Mouse (Mus musculus) left cerebral cortex, postnatal 14 days (tissue): ENCODE results near the gene Dctn5. TPM values are rescaled to one million over a fixed set of nuclear protein-coding genes. Genes with fewer than 3 reads are reported as not detected.

Source experiments
- DNase-seq, 2 experiments: peaks; one replicate each; pipeline ENCODE4 v3.0.0; 2021 to 2022; ENCODE audit warnings: low spot score in 2 of 2, mixed read lengths in 1 of 2
- intact Hi-C: fragments of 180-260 bp; cut with DNase I; formaldehyde crosslinking; loops from one replicate; pipeline ENCODE4 v1.15.1; 2025
- total RNA-seq, 2 experiments: library from RNA; stranded (reverse); gene quantifications; 2 replicates each; pipeline ENCODE4 v1.2.3; 2021

Gene Dctn5
- total RNA-seq, 2 experiments from 2014 or later, result 105 to 108 TPM

DNA sequence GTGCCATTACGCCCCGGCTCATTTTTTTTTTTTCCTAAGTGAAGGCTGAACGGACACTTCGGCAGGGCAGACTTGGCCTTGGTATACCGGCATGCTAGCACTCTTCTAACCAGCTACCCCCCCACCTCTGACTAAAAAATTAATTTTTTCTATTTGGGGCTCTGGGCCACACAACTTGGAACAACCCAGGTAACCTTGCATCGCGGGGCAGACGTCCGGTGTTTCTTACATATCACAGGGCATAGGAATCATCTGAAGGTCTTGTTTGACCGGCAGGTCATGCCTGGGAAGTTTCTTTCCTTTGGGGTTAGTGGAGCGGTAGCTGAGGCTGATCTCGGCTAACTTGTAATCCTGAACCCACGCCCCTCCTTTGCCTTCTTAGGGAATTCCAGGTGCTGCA is 25.6 kb downstream of the Dctn5 start:
- DNase-seq, result no peak
- intact Hi-C loops, result no loop called here

- peak; percentile 67 to 88 for DNase-seq
- intact Hi-C loops, result no loop called here
Observed at GRCm38 (mm10) chr7:122158915-122159902, 26.4 kb downstream of the Dctn5 start, which contains the start of gene Plk1. TSS of gene Plk1 (plus strand) at chr7:122159439.

DNA sequence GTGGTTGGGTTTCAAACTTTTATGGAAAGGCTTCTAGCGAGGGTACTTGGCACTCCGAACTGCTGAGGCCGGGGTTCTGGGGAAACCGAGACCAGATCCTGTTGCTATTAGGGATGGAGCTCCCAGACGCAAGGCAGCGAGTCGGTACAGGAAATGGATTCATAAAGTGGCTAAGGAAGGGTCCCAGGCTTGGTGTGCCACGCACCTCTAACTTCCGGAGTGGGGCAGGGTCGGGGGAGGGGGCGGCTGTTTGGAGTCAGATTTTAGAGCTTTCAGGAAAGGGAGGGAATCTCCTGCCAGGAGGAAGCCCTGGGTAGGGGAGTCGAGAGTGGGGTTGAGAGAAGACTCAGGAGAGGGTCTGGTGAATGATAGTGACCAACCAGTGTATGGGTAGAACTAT is 27.2 kb downstream of the Dctn5 start:
- DNase-seq, result no peak
- intact Hi-C loops, result no loop called here

- intact Hi-C loops, result no loop called here
Observed at GRCm38 (mm10) chr7:122163766-122164165, 30.9 kb downstream of the Dctn5 start.

DNA sequence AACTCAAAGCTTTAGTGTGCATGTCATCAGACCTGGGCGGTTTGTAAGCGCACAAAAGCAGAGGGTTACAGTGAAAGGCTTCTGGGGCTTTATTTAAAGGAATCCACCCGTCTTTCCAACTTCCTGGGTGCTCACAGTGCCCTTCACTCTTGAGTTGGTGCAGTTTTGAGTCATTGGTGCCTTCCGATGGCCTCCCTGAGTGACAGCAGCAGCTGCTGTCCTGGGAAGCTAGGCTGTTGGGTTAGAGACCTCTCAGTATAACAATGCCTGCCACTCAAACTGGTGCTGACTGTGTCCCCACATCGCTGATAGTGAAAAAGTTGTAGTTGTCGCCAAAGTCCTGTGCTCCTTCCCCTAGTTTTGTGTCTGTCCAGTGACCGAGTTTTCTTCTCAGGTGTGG is 34.4 kb downstream of the Dctn5 start:
- DNase-seq, result no peak
- intact Hi-C loops, result no loop called here

More at GRCm38 (mm10) chr7:122163766-122164165, 30.9 kb downstream of the Dctn5 start:
- DNase-seq, result no peak

- intact Hi-C loops, result no loop called here
- no peak for DNase-seq
Observed at GRCm38 (mm10) chr7:122170705-122171104, 37.9 kb downstream of the Dctn5 start.

GRCm38 (mm10) chr7:122171613-122172012 is 38.8 kb downstream of the Dctn5 start:
- intact Hi-C loops, result no loop called here
- DNase-seq, result no peak

- intact Hi-C loops, result no loop called here
Observed at GRCm38 (mm10) chr7:122180720-122181119, 47.9 kb downstream of the Dctn5 start.

GRCm38 (mm10) chr7:122184569-122184968 is 51.7 kb downstream of the Dctn5 start:
- intact Hi-C loops, result no loop called here
- no peak for DNase-seq

More at GRCm38 (mm10) chr7:122180720-122181119, 47.9 kb downstream of the Dctn5 start:
- no peak for DNase-seq

DNA sequence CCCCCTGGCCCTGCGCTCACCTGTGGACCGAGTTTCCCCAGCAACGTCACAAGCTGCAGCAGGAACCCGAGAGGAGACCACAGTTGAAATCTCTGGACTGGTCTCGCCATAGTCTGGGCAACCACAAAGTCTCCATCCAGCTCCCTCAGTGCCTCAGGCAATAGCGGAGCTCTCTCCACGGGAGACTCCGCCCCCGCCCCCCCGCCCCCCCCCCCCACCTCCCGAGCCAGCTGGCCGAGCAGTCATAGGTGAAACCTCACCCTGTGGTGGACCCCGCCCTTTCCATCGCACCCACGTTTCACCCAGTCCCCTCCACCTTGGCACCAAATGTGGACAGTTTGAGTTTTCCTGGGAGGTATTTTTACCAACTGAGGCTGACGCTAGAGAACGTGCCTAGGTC is 53.2 kb downstream of the Dctn5 start, which contains the start of gene Ern2:
Gene Ern2, minus strand, starts transcription at position 165 of the 400 bp plus-strand sequence.
- intact Hi-C loops, result no loop called here
- no peak for DNase-seq

- DNase-seq, result peak; percentile 35 to 37
Observed at GRCm38 (mm10) chr7:122189484-122189883, 56.6 kb downstream of the Dctn5 start.

DNA sequence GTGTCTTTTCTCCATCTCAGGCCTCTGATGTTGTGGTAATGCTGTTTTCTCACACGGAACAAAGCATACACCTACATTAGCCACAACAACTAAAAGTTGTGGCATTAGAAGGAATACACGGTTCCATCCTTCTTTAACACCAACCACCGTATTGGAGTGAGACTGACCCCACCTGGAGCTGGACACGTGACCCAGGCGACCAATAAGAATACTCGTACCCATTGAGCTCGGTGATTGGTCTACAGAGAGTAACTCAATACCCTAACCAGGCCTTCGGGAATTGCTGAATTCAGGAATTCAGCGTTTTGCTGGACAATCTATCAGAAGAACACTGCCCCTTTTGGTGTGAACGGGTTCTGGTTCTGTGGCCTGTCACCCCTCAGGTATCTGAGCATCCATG is 58.3 kb downstream of the Dctn5 start:
- DNase-seq, result no peak
- intact Hi-C loops, result loop anchor here (10.0 kb wide), 1 partner anchor 744 kb away; no protein-coding TSS in a partner anchor

More at GRCm38 (mm10) chr7:122189484-122189883, 56.6 kb downstream of the Dctn5 start:
- intact Hi-C loops, result no loop called here

DNA sequence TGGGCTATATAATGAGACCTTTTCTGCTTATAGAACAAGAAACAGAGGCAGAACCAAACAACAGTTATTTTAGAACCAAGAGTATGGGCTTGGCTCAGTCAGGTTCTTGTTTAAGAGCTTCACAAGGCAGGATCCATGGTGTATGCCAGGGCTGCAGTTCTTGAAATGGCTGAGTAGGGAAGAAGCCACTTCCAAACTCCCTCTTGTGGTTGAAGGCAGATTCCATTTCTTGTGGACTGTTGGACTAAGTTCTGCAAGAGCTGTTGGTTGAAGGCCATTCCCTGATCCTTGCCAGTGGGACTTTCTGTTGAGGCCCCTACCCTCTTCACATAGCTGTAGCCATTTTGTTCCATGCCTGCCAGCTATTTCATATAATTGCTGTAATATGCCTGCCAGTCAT is 61.1 kb downstream of the Dctn5 start:
- intact Hi-C loops, result loop anchor here (10.0 kb wide), 1 partner anchor 741 kb away; no protein-coding TSS in a partner anchor
- no peak for DNase-seq

DNA sequence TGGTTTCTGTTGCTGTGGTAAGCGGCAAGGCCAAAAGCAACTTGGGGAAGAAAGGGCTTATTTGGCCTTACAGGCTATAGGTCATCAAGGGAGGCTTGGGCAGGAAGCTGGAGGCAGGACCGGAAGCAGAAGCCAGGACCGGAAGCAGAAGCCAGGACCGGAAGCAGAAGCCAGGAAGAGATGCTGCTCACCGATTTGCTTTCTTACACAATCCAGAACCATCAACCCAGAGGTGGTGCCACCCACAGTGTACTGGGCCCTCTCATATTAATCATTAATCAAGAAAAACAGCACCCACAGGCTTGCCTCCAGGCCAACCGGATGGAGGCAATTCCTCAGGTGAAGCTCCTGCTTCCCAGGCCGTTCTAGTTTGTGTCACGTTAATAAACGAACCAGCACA is 63.9 kb downstream of the Dctn5 start:
- intact Hi-C loops, result loop anchor here (5.0 to 10.0 kb wide), 2 partner anchors 261 to 738 kb away; no protein-coding TSS in a partner anchor
- DNase-seq, result no peak

DNA sequence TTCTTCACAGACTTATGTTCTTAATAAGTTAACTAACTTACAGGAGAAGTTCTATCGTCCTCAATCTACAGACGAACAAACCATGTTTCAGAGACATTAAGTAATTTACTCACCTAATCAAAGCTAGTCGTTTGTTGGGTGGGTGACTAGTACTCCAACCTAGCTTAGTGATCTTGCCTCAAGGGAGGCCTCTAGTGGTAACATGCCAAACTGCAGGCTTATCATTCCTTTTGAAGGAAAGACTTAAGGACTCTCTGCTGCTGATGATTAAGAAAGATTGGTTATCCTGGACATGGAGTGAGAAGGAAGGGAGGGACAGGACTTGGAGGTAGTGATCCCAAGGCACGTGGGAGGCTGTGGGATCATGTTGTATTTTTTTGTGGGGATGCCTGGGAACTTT is 64.5 kb downstream of the Dctn5 start:
- intact Hi-C loops, result loop anchor here (5.0 to 10.0 kb wide), 2 partner anchors 260 to 737 kb away; no protein-coding TSS in a partner anchor
- DNase-seq, result peak; percentile 35 to 72

Other genes starting within 250 kb of the Dctn5 start
- gene Cog7, start 151.3 kb upstream of the Dctn5 start, total RNA-seq, result 10 to 100 TPM; 36.7 to 39.3 TPM
- gene Gga2, start 111.8 kb upstream of the Dctn5 start, total RNA-seq, result 10 to 100 TPM; 26.8 to 31.9 TPM
- gene Ubfd1, start 65.9 kb upstream of the Dctn5 start, total RNA-seq, result 10 to 100 TPM; 66.7 to 72.3 TPM
- gene Ears2, start 65.8 kb upstream of the Dctn5 start, total RNA-seq, result 1 to 10 TPM; 6.6 to 7.6 TPM
- 100 to 1,000 TPM; 296 to 310 TPM for gene Ndufab1, start 31.2 kb upstream of the Dctn5 start, total RNA-seq
- gene Palb2, start 56 bp upstream of the Dctn5 start, total RNA-seq, result 1 to 10 TPM; 1.1 to 1.3 TPM
- gene Plk1, start 26.4 kb downstream of the Dctn5 start, total RNA-seq, result 1 to 10 TPM; 2.3 to 2.8 TPM
- under 1 TPM; 0.34 to 0.35 TPM for gene Ern2, start 53.2 kb downstream of the Dctn5 start, total RNA-seq
- gene Chp2, start 86.5 kb downstream of the Dctn5 start, total RNA-seq, result 1 to 10 TPM; 2.7 to 3.9 TPM
- gene Prkcb, start 155.7 kb downstream of the Dctn5 start, total RNA-seq, result 100 to 1,000 TPM; 894 to 958 TPM